Mouse (Mus musculus): ENCODE data around the gene Uvrag.
"Not testable (repeated sequence)": the region's sequence is repeated elsewhere in the genome, so short reads cannot be mapped to it uniquely, and the experiment has no call there.

Gene Uvrag

GRCm38 (mm10) chr7:99094336-99094735, 46.6 kb downstream of the Uvrag start:
- no peak for DNase-seq

GRCm38 (mm10) chr7:99091915-99092645, 48.9 kb downstream of the Uvrag start:
- no peak for DNase-seq

GRCm38 (mm10) chr7:99089716-99090115, 51.2 kb downstream of the Uvrag start:
- peak; percentile 35 to 45 for DNase-seq

GRCm38 (mm10) chr7:99088576-99089346, 52.2 kb downstream of the Uvrag start:
- no peak for DNase-seq

- DNase-seq = no peak
Measured at GRCm38 (mm10) chr7:99087581-99087980, 53.4 kb downstream of the Uvrag start.

GRCm38 (mm10) chr7:99086646-99087443, 54.1 kb downstream of the Uvrag start:
- no peak for DNase-seq

GRCm38 (mm10) chr7:99085249-99085648, 55.7 kb downstream of the Uvrag start:
- no peak for DNase-seq

- peak; percentile 72 to 81 for DNase-seq
Measured at GRCm38 (mm10) chr7:99079522-99079921, 61.4 kb downstream of the Uvrag start.

- DNase-seq = no peak
Measured at GRCm38 (mm10) chr7:99078805-99079204, 62.1 kb downstream of the Uvrag start.

- DNase-seq = no peak
Measured at GRCm38 (mm10) chr7:99077234-99077633, 63.7 kb downstream of the Uvrag start.

- DNase-seq = no peak
Measured at GRCm38 (mm10) chr7:99075101-99075500, 65.8 kb downstream of the Uvrag start.

GRCm38 (mm10) chr7:99073734-99074372, 67.1 kb downstream of the Uvrag start:
- peak; percentile 36 to 48 for DNase-seq

- no peak for DNase-seq
Measured at GRCm38 (mm10) chr7:99067710-99068109, 73.2 kb downstream of the Uvrag start.

GRCm38 (mm10) chr7:99065920-99066319, 75.0 kb downstream of the Uvrag start:
- DNase-seq = no peak

- DNase-seq = no peak
Measured at GRCm38 (mm10) chr7:99065391-99065831, 75.5 kb downstream of the Uvrag start.

GRCm38 (mm10) chr7:99064795-99065194, 76.1 kb downstream of the Uvrag start:
- no peak for DNase-seq

- DNase-seq = not testable (repeated sequence)
Measured at GRCm38 (mm10) chr7:99062263-99062662, 78.7 kb downstream of the Uvrag start.

GRCm38 (mm10) chr7:99061056-99061680, 79.8 kb downstream of the Uvrag start:
- peak; percentile 44 for DNase-seq

- DNase-seq = peak; percentile 68 to 70
Measured at GRCm38 (mm10) chr7:99060476-99060875, 80.5 kb downstream of the Uvrag start.

GRCm38 (mm10) chr7:99059934-99060333, 81.0 kb downstream of the Uvrag start:
- DNase-seq = no peak

- DNase-seq = no peak
Measured at GRCm38 (mm10) chr7:99057053-99057630, 83.8 kb downstream of the Uvrag start.

- no peak for DNase-seq
Measured at GRCm38 (mm10) chr7:99053626-99054025, 87.3 kb downstream of the Uvrag start.

Data from cerebellum, postnatal 36 days (tissue).